Mouse (Mus musculus) liver, embryonic 11.5 days (tissue): ENCODE results near the gene Tmem104. TPM values are rescaled to one million over a fixed set of nuclear protein-coding genes. Genes with fewer than 3 reads are reported as not detected.

Experiments
- ATAC-seq: fragments of 200-750 bp; cut with Nextera tagmentation; replicated peaks from 2 replicates; pipeline ENCODE4 v1.8.0; 2017; ENCODE audit warnings: moderate number of reproducible peaks, mild to moderate bottlenecking, moderate TSS enrichment, moderate library complexity; ENCODE audit not compliant: low FRiP score
- DNase-seq: peaks from one replicate; pipeline ENCODE4 v3.0.0-alpha.2; 2017; ENCODE audit warnings: low spot score
- H3K27ac ChIP-seq: fragments of 300-500 bp; sonication (generic); 2 replicates; pipeline ENCODE4 v1.5.1; 2014; ENCODE audit warnings: mild to moderate bottlenecking, low read depth, low read length, control low read depth
- H3K27me3 ChIP-seq: fragments of 300-500 bp; sonication (generic); replicated peaks from 2 replicates; pipeline ENCODE4 v1.6.1; 2014; ENCODE audit warnings: low read length, mixed read lengths; ENCODE audit not compliant: control insufficient read depth, insufficient read depth
- H3K36me3 ChIP-seq: fragments of 300-500 bp; sonication (generic); 2 replicates; pipeline ENCODE4 v1.6.1; 2014; ENCODE audit warnings: mild to moderate bottlenecking, low read length, moderate library complexity, mixed read lengths; ENCODE audit not compliant: control insufficient read depth, insufficient read depth
- H3K4me1 ChIP-seq: fragments of 300-500 bp; sonication (generic); replicated peaks from 2 replicates; pipeline ENCODE4 v1.6.1; 2014; ENCODE audit warnings: low read length, mixed read lengths; ENCODE audit not compliant: control insufficient read depth, insufficient read depth
- H3K4me2 ChIP-seq: fragments of 300-500 bp; sonication (generic); 2 replicates; pipeline ENCODE4 v1.6.1; 2014; ENCODE audit warnings: mild to moderate bottlenecking, control low read depth, moderate library complexity
- H3K4me3 ChIP-seq: fragments of 300-500 bp; sonication (generic); 2 replicates; pipeline ENCODE4 v1.5.1; 2014; ENCODE audit warnings: low read depth, low read length, control low read depth
- H3K9ac ChIP-seq: fragments of 300-500 bp; sonication (generic); 2 replicates; pipeline ENCODE4 v1.6.1; 2014; ENCODE audit warnings: low read depth, low read length, control low read depth
- H3K9me3 ChIP-seq: fragments of 300-500 bp; sonication (generic); 2 replicates; pipeline ENCODE4 v1.6.1; 2016; ENCODE audit warnings: low read length, inconsistent platforms, mixed read lengths; ENCODE audit not compliant: control insufficient read depth
- WGBS: fragments of 180-500 bp; shearing (Covaris S2); extraction: QIAGEN DNeasy Blood & Tissue Kit; methylation state at CpG from one replicate; pipeline ENCODE4 v1.1.7; 2014; 5-methylcytosine and 5-hydroxymethylcytosine counted together
- polyA plus RNA-seq: library from polyadenylated mRNA; unstranded; fragments of >200 nt; fragmentation: Nextera tagmentation; extraction: Ambion mirVana; gene quantifications from 2 replicates; pipeline ENCODE4 v1.2.1, GENCODE M21; 2014

Tmem104 gene
- polyA plus RNA-seq, 1 experiment from 2014 or later = 10.8 TPM

DNA sequence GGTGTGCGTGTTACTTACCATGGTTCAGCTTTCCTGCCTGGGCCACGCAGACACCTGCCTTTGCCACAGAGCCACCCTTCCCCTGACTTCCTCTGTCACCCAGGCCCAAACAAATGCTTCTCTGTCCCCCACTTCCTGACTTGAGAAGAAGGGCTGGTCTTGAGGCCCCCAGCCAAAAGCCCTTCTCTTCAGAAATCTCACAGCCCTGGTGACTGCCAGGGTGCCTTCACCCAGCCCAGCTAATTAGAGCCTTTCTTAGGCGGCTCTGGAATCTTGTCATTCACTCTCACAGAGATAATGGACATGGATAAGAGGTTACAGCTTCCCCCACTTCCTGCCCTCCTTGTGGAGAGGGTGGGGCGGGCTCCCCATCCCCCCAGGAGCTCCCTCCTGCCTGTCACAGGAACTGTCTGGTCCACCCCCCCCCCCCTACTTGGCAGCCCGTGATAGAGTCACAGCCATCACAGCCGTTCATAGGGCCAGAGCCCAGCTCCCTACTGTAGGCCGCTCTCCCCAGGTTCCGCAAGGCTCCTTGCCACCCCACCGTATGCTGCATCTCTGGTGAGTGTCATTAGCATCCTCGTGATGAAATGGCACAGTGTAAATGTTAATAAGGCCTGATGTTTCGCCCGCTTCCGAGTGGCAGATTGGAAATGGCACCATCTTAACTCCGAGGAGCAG is 39.7 kb downstream of the Tmem104 start:
- ATAC-seq = no peak
- Histone ChIP-seq H3K27me3 (no peaks in the 10 kb centered on the region; the same call in 1 of the 2 replicates), H3K27ac (peak overlapping the region; percentile 8; the same call in 1 of the 2 replicates), H3K36me3 (no peaks in the 10 kb centered on the region), H3K9ac (no peak overlapping the region), H3K4me3 (no peak overlapping the region), H3K9me3 (no peaks in the 10 kb centered on the region), H3K4me1 (peaks cover 50% of the 10 kb centered on the region), H3K4me2 (no peak overlapping the region)
- no peak for DNase-seq
- 46% methylated on average over 14 of the region's 14 CpGs for WGBS

DNA sequence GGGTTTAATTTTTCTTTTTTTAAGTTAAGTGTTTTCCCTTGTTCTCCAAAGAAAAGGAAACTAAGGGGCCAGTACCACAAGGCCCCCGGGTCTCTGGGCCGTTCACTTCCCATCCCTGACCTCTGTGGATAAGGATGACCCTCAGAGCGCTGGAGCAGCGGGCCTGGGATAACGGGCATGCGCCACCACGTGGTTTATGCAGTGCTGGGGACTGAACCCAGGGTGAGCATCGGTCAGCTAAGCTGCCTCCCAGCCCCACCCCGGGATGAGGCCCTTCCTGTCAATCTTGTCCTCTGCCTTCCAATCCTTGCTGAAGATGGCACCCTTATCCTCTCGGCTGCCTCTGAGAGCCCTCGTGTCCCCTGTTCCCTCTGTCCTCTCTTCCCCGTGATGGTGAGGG is 40.4 kb downstream of the Tmem104 start:
- DNase-seq = no peak
- peak; percentile 24; the same call in 1 of the 2 replicates for ATAC-seq
- Histone ChIP-seq H3K4me3 (no peak overlapping the region), H3K4me1 (peaks cover 48% of the 10 kb centered on the region), H3K27me3 (no peaks in the 10 kb centered on the region; the same call in 1 of the 2 replicates), H3K9me3 (no peaks in the 10 kb centered on the region), H3K9ac (no peak overlapping the region), H3K36me3 (no peaks in the 10 kb centered on the region), H3K27ac (no peak overlapping the region; the same call in 1 of the 2 replicates), H3K4me2 (no peak overlapping the region)
- WGBS = 44% methylated on average over 12 of the region's 12 CpGs

DNA sequence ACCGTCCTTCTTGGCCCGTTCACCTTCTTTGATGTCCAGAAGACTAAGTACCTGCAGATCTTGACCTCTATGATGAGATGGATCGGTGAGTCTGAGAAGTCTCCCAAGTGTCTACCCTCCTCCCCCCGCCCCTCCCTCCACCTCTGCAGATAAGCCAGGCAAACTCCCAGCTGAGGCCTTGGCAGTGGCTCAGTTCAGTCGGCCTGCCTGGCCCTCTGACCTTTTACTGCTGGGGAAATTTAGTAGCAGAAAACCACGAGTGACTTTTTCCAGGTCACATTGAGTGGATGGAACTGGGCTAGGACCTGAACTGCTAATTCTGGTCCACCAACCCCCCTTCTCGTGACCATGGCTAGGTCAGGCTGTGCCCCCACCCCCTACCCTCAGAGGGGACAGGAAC is 41.1 kb downstream of the Tmem104 start:
- Histone ChIP-seq H3K4me1 (peaks cover 47% of the 10 kb centered on the region), H3K4me3 (no peak overlapping the region), H3K9me3 (no peaks in the 10 kb centered on the region), H3K27ac (no peak overlapping the region), H3K27me3 (no peaks in the 10 kb centered on the region; the same call in 1 of the 2 replicates), H3K9ac (no peak overlapping the region), H3K4me2 (no peak overlapping the region), H3K36me3 (no peaks in the 10 kb centered on the region)
- ATAC-seq (no peak), DNase-seq (no peak)
- WGBS = 48% methylated on average over 7 of the region's 7 CpGs

DNA sequence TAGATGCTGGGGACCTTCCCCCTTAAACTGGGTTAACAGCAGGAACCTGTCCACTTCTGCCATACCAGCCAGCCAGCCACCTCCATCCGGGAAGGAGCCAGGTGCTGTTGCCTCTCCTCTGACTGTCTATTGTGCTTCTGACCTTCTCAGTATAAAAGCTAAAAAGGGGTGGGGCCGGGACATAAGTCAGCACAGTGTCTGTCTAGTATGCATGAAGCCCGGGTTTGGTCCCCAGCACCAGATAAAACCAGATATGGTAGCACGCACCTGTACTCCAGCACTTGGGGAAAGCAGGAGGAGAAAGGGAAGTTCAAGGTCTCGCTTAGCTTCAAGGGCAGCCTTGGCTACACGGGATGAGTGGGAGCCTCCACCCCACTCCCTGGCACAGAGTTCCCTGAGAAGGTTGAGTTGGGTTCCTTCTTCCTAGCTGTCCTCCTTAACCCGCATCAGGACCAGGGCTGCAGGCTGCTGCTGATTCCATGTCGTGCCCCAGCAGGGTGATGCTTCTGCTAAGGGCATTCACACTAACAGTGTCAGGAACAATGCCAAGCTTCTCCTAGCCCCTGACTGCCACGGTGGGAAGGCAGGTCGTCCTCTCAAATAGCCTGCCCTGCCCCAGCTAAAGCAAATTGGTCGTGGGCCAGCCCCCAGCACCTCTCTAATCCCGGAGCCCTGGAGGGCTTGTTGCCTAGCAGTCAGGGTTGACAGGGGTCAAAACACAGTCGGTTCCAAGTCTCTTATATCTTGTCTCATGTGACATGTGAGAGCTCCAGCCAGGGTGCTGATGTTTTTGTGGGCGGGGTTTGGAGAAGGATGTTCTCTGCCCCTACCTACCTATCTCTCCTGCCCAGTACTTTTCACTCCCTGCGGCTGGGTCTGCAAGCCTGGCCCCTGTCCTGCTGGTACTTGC is 42.0 kb downstream of the Tmem104 start:
- ATAC-seq = no peak
- H3K9ac ChIP-seq = no peak overlapping the region
- no peak overlapping the region for H3K4me2 ChIP-seq
- H3K9me3 ChIP-seq = no peaks in the 10 kb centered on the region
- H3K27ac ChIP-seq = no peak overlapping the region
- H3K4me3 ChIP-seq = no peak overlapping the region
- no peaks in the 10 kb centered on the region; the same call in 1 of the 2 replicates for H3K27me3 ChIP-seq
- 56% methylated on average over 15 of the region's 15 CpGs for WGBS
- no peaks in the 10 kb centered on the region for H3K36me3 ChIP-seq
- DNase-seq = no peak
- H3K4me1 ChIP-seq = peaks cover 47% of the 10 kb centered on the region

DNA sequence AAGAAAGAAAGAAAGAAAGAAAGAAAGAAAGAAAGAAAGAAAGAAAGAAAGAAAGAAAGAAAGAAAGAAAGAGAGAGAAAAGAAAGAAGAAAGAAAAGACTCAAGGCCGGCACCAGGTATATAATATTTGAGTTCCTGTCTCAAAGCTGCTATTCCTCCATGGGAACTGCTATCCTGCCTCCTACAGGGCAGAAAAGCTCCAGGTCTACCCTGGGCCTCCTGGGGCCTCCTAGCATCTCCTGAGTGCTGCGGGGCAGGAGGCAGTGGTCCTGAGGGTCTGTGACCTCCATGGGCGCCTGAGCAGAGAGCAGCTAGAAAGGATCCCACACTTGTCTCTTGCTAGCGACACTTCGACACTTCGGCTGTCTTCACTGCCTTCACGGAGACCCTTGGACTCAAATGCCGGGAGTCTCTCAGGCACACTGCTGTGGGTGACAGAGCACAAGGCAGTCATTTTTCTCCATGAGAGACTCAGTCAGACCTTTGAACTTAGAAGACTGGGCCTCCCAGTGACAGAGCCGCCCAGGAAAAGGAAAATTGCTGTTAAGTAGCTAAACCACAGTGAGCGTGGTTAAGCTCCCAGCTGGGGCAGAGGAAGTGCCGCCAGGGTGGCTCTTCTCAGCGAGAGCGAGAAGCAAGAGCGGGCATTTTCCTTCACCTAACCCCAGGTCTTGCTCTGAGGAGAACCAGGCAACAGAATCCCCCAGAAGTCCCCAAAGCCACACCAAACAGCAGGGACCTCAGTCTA is 44.1 kb downstream of the Tmem104 start:
- DNase-seq (no peak), ATAC-seq (no peak)
- Histone ChIP-seq H3K27ac (peak overlapping the region; percentile 52; the same call in 1 of the 2 replicates), H3K9ac (no peak overlapping the region), H3K4me2 (no peak overlapping the region), H3K9me3 (no peaks in the 10 kb centered on the region), H3K4me3 (no peak overlapping the region), H3K36me3 (no peaks in the 10 kb centered on the region), H3K27me3 (no peaks in the 10 kb centered on the region; the same call in 1 of the 2 replicates), H3K4me1 (peaks cover 54% of the 10 kb centered on the region)
- WGBS = 46% methylated on average over 14 of the region's 14 CpGs

DNA sequence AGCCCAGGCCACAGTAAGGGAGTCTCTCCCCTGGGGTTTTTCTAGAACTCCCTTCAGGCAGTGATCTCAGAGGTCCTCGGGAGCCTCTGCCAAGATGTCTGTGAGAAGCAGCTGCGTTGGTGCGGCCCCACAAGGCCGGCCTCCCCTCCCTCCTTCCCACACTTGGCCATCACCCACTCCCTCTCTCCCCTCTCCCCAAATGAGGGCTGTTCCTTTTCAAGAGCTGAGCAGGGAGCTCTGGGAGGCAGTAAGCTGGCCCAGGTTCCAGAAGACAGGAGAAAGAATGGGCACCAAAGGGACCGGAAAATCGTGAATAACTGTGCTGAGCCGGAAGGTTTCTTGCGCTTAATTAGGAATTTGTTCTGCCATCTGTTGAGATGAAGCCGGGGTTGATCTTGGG is 44.6 kb downstream of the Tmem104 start:
- Histone ChIP-seq H3K4me1 (peaks cover 53% of the 10 kb centered on the region), H3K4me2 (no peak overlapping the region), H3K9ac (no peak overlapping the region), H3K9me3 (no peaks in the 10 kb centered on the region), H3K27me3 (no peaks in the 10 kb centered on the region; the same call in 1 of the 2 replicates), H3K27ac (no peak overlapping the region; the same call in 1 of the 2 replicates), H3K4me3 (no peak overlapping the region), H3K36me3 (no peaks in the 10 kb centered on the region)
- ATAC-seq (no peak), DNase-seq (no peak)
- WGBS = 75% methylated on average over 9 of the region's 9 CpGs

DNA sequence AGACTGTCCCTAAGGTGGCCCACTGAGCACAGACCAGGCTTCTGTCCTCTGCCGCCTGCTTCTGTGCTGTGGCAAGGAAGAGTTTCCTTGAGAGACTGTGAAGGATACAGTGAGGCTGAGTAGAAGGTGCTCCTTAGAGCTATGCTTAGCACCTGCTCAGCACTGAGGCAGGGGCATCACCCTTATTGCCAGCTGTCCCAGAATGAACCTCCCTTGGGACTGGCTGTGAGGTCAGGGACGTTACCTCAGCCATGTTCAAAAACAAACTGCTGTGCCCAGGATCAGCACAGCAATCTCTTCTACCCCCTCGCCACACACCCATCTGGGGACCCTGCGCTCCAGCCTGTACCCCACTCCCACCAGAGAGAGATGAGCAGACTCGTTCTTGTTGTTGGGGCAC is 45.6 kb downstream of the Tmem104 start:
- 84% methylated on average over 5 of the region's 5 CpGs for WGBS
- Histone ChIP-seq H3K4me1 (peaks cover 45% of the 10 kb centered on the region), H3K4me2 (no peak overlapping the region), H3K4me3 (no peak overlapping the region), H3K27ac (no peak overlapping the region), H3K27me3 (no peaks in the 10 kb centered on the region; the same call in 1 of the 2 replicates), H3K9me3 (no peaks in the 10 kb centered on the region), H3K36me3 (no peaks in the 10 kb centered on the region), H3K9ac (no peak overlapping the region)
- DNase-seq (no peak), ATAC-seq (no peak)

DNA sequence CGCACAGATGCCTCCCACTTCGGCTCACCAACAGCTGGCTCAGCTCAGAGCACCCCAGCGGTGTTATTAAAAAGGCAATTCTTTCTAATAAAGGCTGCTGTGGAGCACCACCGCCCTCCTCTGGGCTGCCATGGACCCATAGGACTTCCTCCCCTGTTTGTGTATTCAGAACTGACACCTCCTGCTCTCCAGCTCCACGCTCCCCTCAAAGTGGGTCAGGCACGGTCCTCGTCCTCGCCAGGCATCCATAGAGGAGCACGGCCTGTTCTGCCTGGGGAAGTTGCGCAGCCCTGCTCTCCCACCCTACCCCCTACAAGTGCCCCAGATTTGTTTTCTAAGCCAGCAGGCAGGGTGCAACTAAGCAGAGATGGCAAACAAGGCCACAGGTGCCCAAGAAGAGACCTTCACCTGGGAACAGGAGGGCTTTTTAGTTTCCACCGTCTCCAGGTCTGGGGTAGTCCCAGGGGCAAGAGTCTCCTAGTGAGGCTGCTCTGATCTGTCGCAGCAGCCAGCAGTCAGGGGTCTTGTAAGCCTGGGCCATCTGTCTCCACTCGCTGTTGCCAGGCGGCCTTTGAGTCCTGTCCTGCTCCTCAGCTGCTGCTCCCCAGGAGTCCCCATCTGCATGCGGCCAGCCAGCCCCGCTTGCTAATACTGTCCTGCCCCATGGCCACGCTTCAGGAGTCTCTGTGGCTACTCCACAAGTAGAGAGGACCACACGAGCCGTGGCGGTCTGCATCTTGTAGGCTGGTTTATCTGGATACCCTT is 46.4 kb downstream of the Tmem104 start:
- no peaks in the 10 kb centered on the region for H3K9me3 ChIP-seq
- H3K9ac ChIP-seq = no peak overlapping the region
- H3K4me2 ChIP-seq = no peak overlapping the region
- WGBS = 75% methylated on average over 20 of the region's 20 CpGs
- H3K27me3 ChIP-seq = no peaks in the 10 kb centered on the region
- DNase-seq (no peak), ATAC-seq (no peak)
- peaks cover 37% of the 10 kb centered on the region for H3K4me1 ChIP-seq
- H3K27ac ChIP-seq = no peak overlapping the region
- H3K4me3 ChIP-seq = no peak overlapping the region
- no peaks in the 10 kb centered on the region for H3K36me3 ChIP-seq
